Mouse (Mus musculus) C2C12 (cell line): ENCODE measurements at regions not wholly inside any gene's neighbourhood (a gene's known extent, or its start where the extent isn't known, plus 50 kb on each side); places are given as distances from the start of the nearest gene placed in this dataset.

Source experiments
- CEBPB ChIP-seq: IDR thresholded peaks from one replicate; pipeline ENCODE4 v1.6.1; 2011; ENCODE audit warnings: low read depth, mild to moderate bottlenecking, control low read depth, moderate library complexity
- CTCF ChIP-seq: IDR thresholded peaks from one replicate; pipeline ENCODE4 v1.5.1; 2011; ENCODE audit not compliant: control insufficient read depth, insufficient read depth, insufficient read length
- FOSL1 ChIP-seq: IDR thresholded peaks from one replicate; pipeline ENCODE4 v1.8.0; 2011; ENCODE audit warnings: mild to moderate bottlenecking, low read length; ENCODE audit not compliant: poor library complexity, insufficient read depth, severe bottlenecking
- MAX ChIP-seq: IDR thresholded peaks from one replicate; pipeline ENCODE4 v1.6.1; 2011; ENCODE audit warnings: mild to moderate bottlenecking, control low read depth
- MYOD1 ChIP-seq: IDR thresholded peaks from one replicate; pipeline ENCODE4 v1.6.1; 2011; ENCODE audit warnings: low read depth; ENCODE audit not compliant: control insufficient read depth, insufficient read length
- MYOG ChIP-seq: IDR thresholded peaks from one replicate; pipeline ENCODE4 v1.6.1; 2011; ENCODE audit not compliant: control insufficient read depth, insufficient read length; ENCODE audit errors: extremely low read depth
- USF1 ChIP-seq: IDR thresholded peaks from one replicate; pipeline ENCODE4 v1.6.1; 2011; ENCODE audit warnings: low read depth, mild to moderate bottlenecking, control low read depth, moderate library complexity

GRCm38 (mm10) chr1:13807786-13808185 lies 2285.3 kb downstream of the 4930444P10Rik start:
- TF ChIP-seq CTCF (no peak), MAX (no peak), USF1 (no peak), MYOG (no peak), CEBPB (no peak), MYOD1 (no peak), FOSL1 (no peak)
